In genomic region chr4:34522846-34523245, GRCm38 (mm10) we compare ENCODE assay signal across 8 mouse cellular contexts. TPM values are rescaled to one million over a fixed set of nuclear protein-coding genes. Genes with fewer than 3 reads are reported as not detected.
A peak's percentile ranks its signal among the peaks of the same experiment; 100 is the strongest.
DNase-seq lines count a peak whose midpoint lies in the region; ATAC-seq and TF ChIP-seq lines count a peak whose summit lies in the region.

No protein-coding gene starts in this region.

- no peak for TF ChIP-seq POLR2A in kidney, adult 2 months (IDR thresholded peaks at IDR 0.05; ENCODE audit: low read depth, low read length)

- no peaks in the 10 kb centered on the region for H3K36me3 ChIP-seq in kidney, adult 2 months (ENCODE audit: control insufficient read depth, insufficient read depth, low read length)

- no peak for TF ChIP-seq CTCF in kidney, adult 2 months (conservative IDR thresholded peaks at IDR 0.05; ENCODE audit: insufficient read depth, insufficient read length, low read depth, low read length)

- no peak overlapping the region for H3K27ac ChIP-seq in kidney, adult 2 months (ENCODE audit: insufficient read depth, low read depth, low read length)

- no peaks in the 10 kb centered on the region for H3K4me1 ChIP-seq in kidney, adult 2 months (ENCODE audit: control insufficient read depth, insufficient read depth, low read length)

- peak; percentile 96 for ATAC-seq in frontal cortex, adult (ENCODE audit: low TSS enrichment)

- DNase-seq in frontal cortex, postnatal 10 days (ENCODE audit: low spot score in 2 of 2): no peak
- DNase-seq in 416B (ENCODE audit: low read depth): peak; percentile 8
- DNase-seq in cerebellum, adult 11-12 months: peak; percentile 91
- DNase-seq in heart, postnatal 36 days: peak; percentile 4 to 14
- DNase-seq in kidney, adult 11 months: no peak
- no peak for DNase-seq in kidney, adult 2 months
- DNase-seq in kidney, postnatal 25 days: no peak

- no peak overlapping the region for H3K4me3 ChIP-seq in kidney, adult 2 months (ENCODE audit: insufficient read depth, low read depth, low read length)

- WGBS in kidney, adult 2 months: 63% methylated on average over 3 of the region's 3 CpGs

- no peaks in the 10 kb centered on the region for H3K27me3 ChIP-seq in kidney, adult 2 months (replicated peaks; ENCODE audit: control insufficient read depth, insufficient read depth, low read length)

- intact Hi-C loops in heart, postnatal 36 days (cut with DNase I): no loop called here

RNA-seq across cellular contexts. Expression of gene Akirin2, which starts 27.9 kb away (rescaled TPM):
- total RNA-seq in heart, postnatal 36 days (2021): 10 to 100 TPM; 61.0 to 62.8 TPM
- polyA plus RNA-seq in kidney, adult 2 months (2012; rRNA removed): 24.6 and 25.6 TPM in 2 replicates

Comparison
In these comparisons a context has a peak if more than half of its experiments do, and no peak if none do; other contexts are left out.
1. DNase-seq: peak in 416B (single experiment), cerebellum, adult 11-12 months (single experiment) and heart, postnatal 36 days (2 of 2); none in frontal cortex, postnatal 10 days (0 of 2), kidney, adult 11 months (single experiment), kidney, adult 2 months (single experiment) and kidney, postnatal 25 days (0 of 2).